Comparison of ENCODE assay signal across 8 mouse cellular contexts in genomic region chr16:18351313-18352055, GRCm38 (mm10). TPM values are rescaled to one million over a fixed set of nuclear protein-coding genes. Genes with fewer than 3 reads are reported as not detected.
DNase-seq lines count a peak whose midpoint lies in the region; TF ChIP-seq lines count a peak whose summit lies in the region.

No protein-coding gene starts in this region.

- peak; percentile 53 for DNase-seq in adrenal gland, adult 2 months
- DNase-seq in adrenal gland, postnatal 4 days (ENCODE audit: low spot score in 2 of 2) = no peak
- peak; percentile 39 to 42 for DNase-seq in left cerebral cortex, adult 2 months (ENCODE audit: extremely low spot score in 1 of 2, low spot score in 2 of 2)
- no peak for DNase-seq in left cerebral cortex, adult 8-10 months (ENCODE audit: low spot score in 2 of 2)
- peak; percentile 42 for DNase-seq in adipocyte (ENCODE audit: low spot score)
- peak; percentile 44 for DNase-seq in embryonic facial prominence, embryonic 10.5 days (ENCODE audit: low spot score)
- peak; percentile 60 for DNase-seq in lung, postnatal 14 days
- DNase-seq in urinary bladder, postnatal 4 days (ENCODE audit: low spot score in 2 of 2) = no peak

- H3K4me3 ChIP-seq in left cerebral cortex, adult 2 months = no peak overlapping the region
- H3K4me3 ChIP-seq in embryonic facial prominence, embryonic 10.5 days = no peak overlapping the region

- no peaks in the 10 kb centered on the region for H3K9me3 ChIP-seq in embryonic facial prominence, embryonic 10.5 days

- peaks cover 45% of the 10 kb centered on the region for H3K27me3 ChIP-seq in embryonic facial prominence, embryonic 10.5 days (replicated peaks; ENCODE audit: low read depth, poor library complexity, severe bottlenecking)

- peaks cover 27% of the 10 kb centered on the region for H3K4me1 ChIP-seq in embryonic facial prominence, embryonic 10.5 days

- 0 out of 2 replicates have a peak overlapping the region, but pooled peaks have one; percentile 15 for H3K27ac ChIP-seq in left cerebral cortex, adult 2 months
- no peak overlapping the region for H3K27ac ChIP-seq in embryonic facial prominence, embryonic 10.5 days (replicated peaks)

- 61% methylated on average over 5 of the region's 5 CpGs for WGBS in embryonic facial prominence, embryonic 10.5 days

- intact Hi-C loops in left cerebral cortex, adult 2 months (cut with DNase I) = no loop called here

- TF ChIP-seq CTCF in left cerebral cortex, adult 2 months (IDR thresholded peaks at IDR 0.05) = peak; percentile 73

- 0 out of 2 replicates have a peak, but pooled peaks cover 4% of the 10 kb centered on the region for H3K36me3 ChIP-seq in embryonic facial prominence, embryonic 10.5 days (replicated peaks)

RNA-seq across cellular contexts. Expression of gene Arvcf, which starts 3.5 kb away (rescaled TPM):
- 10 to 100 TPM; 33.4 to 48.9 TPM for total RNA-seq in adrenal gland, adult 2 months (2021)
- 54.2 and 59.1 TPM in 2 replicates for polyA plus RNA-seq in adrenal gland, adult 2 months (2012; rRNA removed)
- 10 to 100 TPM; 56.9 to 59.4 TPM for total RNA-seq in adrenal gland, postnatal 4 days (2021)
- total RNA-seq in left cerebral cortex, adult 2 months (2021) = 10 to 100 TPM; 39.1 to 50.4 TPM
- 10 to 100 TPM; 34.2 to 42.1 (median 38.2) TPM for total RNA-seq in left cerebral cortex, adult 8-10 months (2022)
- polyA plus RNA-seq in embryonic facial prominence, embryonic 10.5 days (2016; fragmentation: Nextera tagmentation; extraction: Ambion mirVana) = 65.8 and 71.2 TPM in 2 replicates

RNA-seq across cellular contexts. Expression of gene Tango2, which starts 3.6 kb away (rescaled TPM):
- total RNA-seq in adrenal gland, adult 2 months (2021) = 10 to 100 TPM; 36.1 to 37.1 TPM
- polyA plus RNA-seq in adrenal gland, adult 2 months (2012; rRNA removed) = 40.6 and 51.1 TPM in 2 replicates
- total RNA-seq in adrenal gland, postnatal 4 days (2021) = 10 to 100 TPM; 42.3 to 45.5 TPM
- total RNA-seq in left cerebral cortex, adult 2 months (2021) = 100 to 1,000 TPM; 154 to 158 TPM
- 100 to 1,000 TPM; 135 to 145 (median 142) TPM for total RNA-seq in left cerebral cortex, adult 8-10 months (2022)
- polyA plus RNA-seq in embryonic facial prominence, embryonic 10.5 days (2016; fragmentation: Nextera tagmentation; extraction: Ambion mirVana) = 29.1 and 31.5 TPM in 2 replicates

Comparison
In these comparisons a context has a peak if more than half of its experiments do, and no peak if none do; other contexts are left out.
1. DNase-seq: peak in adrenal gland, adult 2 months (single experiment), left cerebral cortex, adult 2 months (2 of 2), adipocyte (single experiment), embryonic facial prominence, embryonic 10.5 days (single experiment) and lung, postnatal 14 days (single experiment); none in adrenal gland, postnatal 4 days (0 of 2), left cerebral cortex, adult 8-10 months (0 of 2) and urinary bladder, postnatal 4 days (0 of 2).